Comparison of ENCODE assay signal across 8 mouse cellular contexts in the genomic region with DNA sequence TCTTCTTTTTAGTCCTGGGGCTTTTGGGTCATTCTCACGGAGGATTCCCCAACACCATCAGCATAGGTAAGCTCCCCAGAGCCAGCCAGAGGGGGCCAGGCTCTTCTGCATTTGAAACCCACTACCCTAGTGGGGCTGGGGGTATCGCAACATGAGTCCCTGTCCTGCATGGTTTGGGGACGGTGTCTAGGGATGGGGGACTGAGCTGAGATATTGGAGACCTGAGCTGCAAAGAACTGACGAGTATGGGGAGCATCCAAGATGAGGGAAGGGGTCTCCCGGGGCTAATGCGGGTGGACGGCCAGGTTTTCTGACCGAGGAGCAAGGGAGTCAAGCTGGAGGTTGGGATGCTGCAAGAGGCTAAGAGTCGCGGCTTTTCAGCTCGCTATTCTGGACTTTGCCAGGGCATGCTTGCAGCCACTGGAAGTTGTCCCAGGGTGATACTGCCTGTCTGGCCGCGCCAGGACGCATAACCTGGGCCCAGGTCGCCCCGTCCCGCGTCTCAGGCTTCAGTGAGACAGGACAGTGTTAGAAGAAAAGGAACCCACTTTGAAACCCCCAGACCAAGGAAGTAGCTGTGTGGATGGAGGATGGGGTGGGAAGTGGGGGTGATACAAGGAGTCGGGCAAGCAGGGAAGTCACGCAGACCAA. TPM values are rescaled to one million over a fixed set of nuclear protein-coding genes. Genes with fewer than 3 reads are reported as not detected.
DNase-seq lines count a peak whose midpoint lies in the region; ATAC-seq and TF ChIP-seq lines count a peak whose summit lies in the region.

No protein-coding gene starts in this region.

- H3K9ac ChIP-seq in heart, embryonic 14.5 days (ENCODE audit: low read length) = peak overlapping the region; percentile 70
- H3K9ac ChIP-seq in kidney, postnatal 0 days (ENCODE audit: low read depth, low read length) = peak overlapping the region; percentile 27; the same call in 1 of the 2 replicates

- H3K4me3 ChIP-seq in cortical plate, adult 2 months (ENCODE audit: insufficient read depth, low read length) = peak overlapping the region; percentile 99
- peak overlapping the region; percentile 52 to 63 for H3K4me3 ChIP-seq in heart, embryonic 14.5 days (ENCODE audit: control insufficient read depth in 1 of 2, insufficient read depth in 1 of 2, low read depth in 1 of 2, low read length in 2 of 2)
- peak overlapping the region; percentile 40 for H3K4me3 ChIP-seq in kidney, postnatal 0 days (replicated peaks; ENCODE audit: low read depth, low read length)

- H3K4me2 ChIP-seq in heart, embryonic 14.5 days (ENCODE audit: low read length) = peak overlapping the region; percentile 79
- H3K4me2 ChIP-seq in kidney, postnatal 0 days (ENCODE audit: low read length) = peak overlapping the region; percentile 68

- no peaks in the 10 kb centered on the region for H3K27me3 ChIP-seq in heart, embryonic 14.5 days (ENCODE audit: control insufficient read depth, insufficient read depth, low read length)
- no peaks in the 10 kb centered on the region for H3K27me3 ChIP-seq in kidney, postnatal 0 days (ENCODE audit: insufficient read depth, low read length)

- no peak; the same call in 1 of the 2 replicates for ATAC-seq in heart, embryonic 14.5 days (ENCODE audit: insufficient number of reproducible peaks, insufficient read depth, low FRiP score, low read depth)
- no peak for ATAC-seq in kidney, postnatal 0 days (replicated peaks; ENCODE audit: low FRiP score, low read depth)
- peak; percentile 26 for ATAC-seq in megakaryocyte progenitor cell, adult 5-6 weeks (replicated peaks; ENCODE audit: poor library complexity)

- WGBS in heart, embryonic 14.5 days = 18% methylated on average over 20 of the region's 20 CpGs
- WGBS in kidney, postnatal 0 days = 26% methylated on average over 20 of the region's 20 CpGs

- H3K36me3 ChIP-seq in heart, embryonic 14.5 days (ENCODE audit: control insufficient read depth, insufficient read depth, low read length) = no peaks in the 10 kb centered on the region
- H3K36me3 ChIP-seq in kidney, postnatal 0 days (ENCODE audit: insufficient read depth, low read length) = no peaks in the 10 kb centered on the region

- peaks cover 1% of the 10 kb centered on the region for H3K4me1 ChIP-seq in cortical plate, adult 2 months (ENCODE audit: control insufficient read depth, insufficient read depth, low read length)
- H3K4me1 ChIP-seq in heart, embryonic 14.5 days (ENCODE audit: control insufficient read depth in 2 of 2, insufficient read depth in 2 of 2, low read length in 2 of 2) = no peaks in the 10 kb centered on the region
- no peaks in the 10 kb centered on the region for H3K4me1 ChIP-seq in kidney, postnatal 0 days (replicated peaks; ENCODE audit: insufficient read depth, low read length)

- no peak for TF ChIP-seq CTCF in cortical plate, adult 2 months (IDR thresholded peaks at IDR 0.05; ENCODE audit: extremely low read depth, insufficient read depth, low read length)
- no peak for TF ChIP-seq CTCF in kidney, postnatal 0 days (IDR thresholded peaks at IDR 0.05; ENCODE audit: low read depth)

- peak overlapping the region; percentile 89 for H3K27ac ChIP-seq in cortical plate, adult 2 months (ENCODE audit: insufficient read depth, low read length)
- H3K27ac ChIP-seq in heart, embryonic 14.5 days (replicated peaks in 1 of 2; ENCODE audit: control insufficient read depth in 1 of 2, insufficient read depth in 1 of 2, low read depth in 2 of 2, low read length in 2 of 2) = peak overlapping the region; percentile 15 to 59
- H3K27ac ChIP-seq in kidney, postnatal 0 days = no peak overlapping the region

- DNase-seq in layer of hippocampus, postnatal 36 days = peak; percentile 11 to 12
- no peak for DNase-seq in layer of hippocampus, adult 9-10 months (ENCODE audit: low spot score)
- peak; percentile 3 for DNase-seq in kidney, postnatal 0 days (ENCODE audit: low spot score)
- peak; percentile 4 to 9 for DNase-seq in thymus, postnatal 36 days
- no peak for DNase-seq in right cerebral cortex, postnatal 4 days

- no peaks in the 10 kb centered on the region for H3K9me3 ChIP-seq in heart, embryonic 14.5 days (ENCODE audit: control insufficient read depth, low read length)
- no peaks in the 10 kb centered on the region for H3K9me3 ChIP-seq in kidney, postnatal 0 days (replicated peaks; ENCODE audit: low read length)

- no peak for TF ChIP-seq POLR2A in cortical plate, adult 2 months (IDR thresholded peaks at IDR 0.05; ENCODE audit: extremely low read depth, insufficient read depth, low read length)

RNA-seq across cellular contexts. Expression of a gene that starts 1.1 kb away (rescaled TPM):
- total RNA-seq in layer of hippocampus, postnatal 36 days (2021) = 100 to 1,000 TPM; 163 to 171 TPM
- 125 and 136 TPM in 2 replicates for polyA plus RNA-seq in cortical plate, adult 2 months (2012; rRNA removed)
- 6.7 and 7.8 TPM in 2 replicates for polyA plus RNA-seq in heart, embryonic 14.5 days (2014; fragmentation: Nextera tagmentation; extraction: Ambion mirVana)
- polyA plus RNA-seq in kidney, postnatal 0 days (2015; fragmentation: Nextera tagmentation; extraction: Ambion mirVana) = 3.3 and 4.8 TPM in 2 replicates
- 103 and 109 TPM in 2 replicates for total RNA-seq in megakaryocyte progenitor cell, adult 5-6 weeks (2015)
- 44.6 and 52.2 TPM in 2 replicates for total RNA-seq in megakaryocyte progenitor cell, adult 5-6 weeks (2017)

Comparison
In these comparisons a context has a peak if more than half of its experiments do, and no peak if none do; other contexts are left out.
1. DNase-seq: peak in layer of hippocampus, postnatal 36 days (2 of 2), kidney, postnatal 0 days (single experiment) and thymus, postnatal 36 days (2 of 2); none in layer of hippocampus, adult 9-10 months (single experiment) and right cerebral cortex, postnatal 4 days (single experiment).
2. H3K4me3 ChIP-seq: peak in every context shown above with its lines; median percentile 99 in cortical plate, adult 2 months; 58 in heart, embryonic 14.5 days; 40 in kidney, postnatal 0 days.
3. RNA of a gene that starts 1.1 kb away (polyA plus RNA-seq): 125 to 136 TPM in cortical plate, adult 2 months; 6.7 to 7.8 TPM in heart, embryonic 14.5 days and 3.3 to 4.8 TPM in kidney, postnatal 0 days; every median in the first group is over 10 times any median in the second.